Mouse (Mus musculus) gastrocnemius, postnatal 14 days (tissue): ENCODE results near the gene Gm11563. TPM values are rescaled to one million over a fixed set of nuclear protein-coding genes. Genes with fewer than 3 reads are reported as not detected.
"Not testable (repeated sequence)": the region's sequence is repeated elsewhere in the genome, so short reads cannot be mapped to it uniquely, and the experiment has no call there.

Experiments
- DNase-seq: peaks from one replicate; pipeline ENCODE4 v3.0.0; 2021; ENCODE audit warnings: mixed read lengths
- intact Hi-C: fragments of 180-260 bp; cut with DNase I; formaldehyde crosslinking; loops from one replicate; pipeline ENCODE4 v1.15.1; 2025; ENCODE audit warnings: low total_unique reads
- long read RNA-seq, 2 experiments: library from polyadenylated mRNA; stranded (forward); transcript quantifications; one replicate each; pipeline ENCODE4 v2.0.0; 2021
- total RNA-seq, 2 experiments: library from RNA; stranded (reverse); gene quantifications; 2 replicates each; pipeline ENCODE4 v1.2.3; 2021

The Gm11563 gene
- total RNA-seq: not detected
- long read RNA-seq, experiment 1: 0 reads
- long read RNA-seq, experiment 2: 0 reads

DNA sequence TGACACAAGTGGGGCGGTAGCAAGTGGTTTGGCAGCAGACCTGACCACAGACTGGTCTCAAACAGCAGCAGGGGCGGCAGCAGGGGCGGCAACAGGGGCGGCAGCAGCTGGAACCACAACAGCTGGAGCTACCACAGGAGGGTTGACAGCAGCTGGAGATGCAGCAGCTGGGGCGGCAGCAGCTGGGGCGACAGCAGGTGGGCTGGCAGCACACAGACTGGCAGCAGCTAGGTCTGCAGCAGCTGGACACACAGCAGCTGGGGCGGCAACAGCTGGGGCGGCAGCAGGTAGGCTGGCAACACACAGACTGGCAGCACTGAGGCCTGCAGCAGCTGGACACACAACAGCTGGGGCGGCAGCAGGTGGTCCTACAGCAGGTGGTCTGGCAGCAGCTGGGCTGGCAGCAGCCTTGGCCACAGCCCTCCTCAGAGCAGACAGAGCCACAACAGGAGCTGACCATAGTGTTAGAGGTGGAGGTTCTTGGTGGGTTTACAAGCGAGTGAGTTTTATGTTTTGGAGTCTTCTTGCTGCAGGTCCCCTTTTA, at the start of gene Gm11563:
Gm11563 (minus strand) TSS at position 494 of the 544 bp plus-strand sequence.
- DNase-seq, intact Hi-C loops: not testable (repeated sequence)

DNA sequence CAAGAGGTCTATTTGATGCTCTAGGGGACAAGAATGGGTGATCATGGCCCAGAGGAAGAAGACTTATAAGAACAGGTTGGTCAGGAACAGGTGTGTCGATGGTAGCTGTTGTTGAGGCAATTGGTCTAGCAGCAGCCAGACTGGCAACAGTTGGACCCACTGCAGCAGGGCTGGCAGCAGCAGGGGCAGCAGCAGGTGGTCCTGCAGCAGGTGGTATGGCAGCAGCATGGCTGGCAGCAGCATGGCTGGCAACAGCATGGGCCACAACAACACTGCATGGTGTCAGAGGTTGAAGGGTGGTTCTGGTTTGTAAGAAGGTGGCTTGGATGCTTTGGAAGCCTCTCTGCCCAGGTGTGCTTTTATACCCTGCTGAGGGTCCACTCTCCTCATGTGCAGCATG, 31.7 kb upstream of the Gm11563 start, which contains the start of gene Gm14190:
Gm14190 (minus strand) TSS at position 278 of the 400 bp plus-strand sequence.
- no peak for DNase-seq
- intact Hi-C loops: no loop called here

DNA sequence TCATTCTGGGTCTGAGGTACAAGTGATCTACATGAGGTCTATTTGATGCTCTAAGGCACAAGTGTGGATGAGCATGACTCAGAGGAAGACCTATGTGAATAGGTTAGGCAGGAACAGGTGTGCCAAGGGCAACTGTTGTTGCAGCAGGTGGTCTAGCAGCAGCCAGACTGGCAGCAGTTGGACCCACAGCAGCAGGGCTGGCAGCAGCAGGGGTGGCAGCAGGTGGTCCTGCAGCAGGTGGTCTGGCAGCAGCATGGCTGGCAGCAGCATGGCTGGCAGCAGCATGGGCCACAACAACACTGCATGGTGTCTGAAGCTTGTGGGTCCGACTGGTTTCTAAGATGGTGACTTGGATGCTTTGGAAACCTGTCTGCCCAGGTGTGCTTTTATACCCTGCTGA, 26.5 kb upstream of the Gm11563 start:
- DNase-seq: not testable (repeated sequence)
- intact Hi-C loops: loop anchor here (5.0 kb wide), 1 partner anchor 37 kb away; no protein-coding TSS in a partner anchor

DNA sequence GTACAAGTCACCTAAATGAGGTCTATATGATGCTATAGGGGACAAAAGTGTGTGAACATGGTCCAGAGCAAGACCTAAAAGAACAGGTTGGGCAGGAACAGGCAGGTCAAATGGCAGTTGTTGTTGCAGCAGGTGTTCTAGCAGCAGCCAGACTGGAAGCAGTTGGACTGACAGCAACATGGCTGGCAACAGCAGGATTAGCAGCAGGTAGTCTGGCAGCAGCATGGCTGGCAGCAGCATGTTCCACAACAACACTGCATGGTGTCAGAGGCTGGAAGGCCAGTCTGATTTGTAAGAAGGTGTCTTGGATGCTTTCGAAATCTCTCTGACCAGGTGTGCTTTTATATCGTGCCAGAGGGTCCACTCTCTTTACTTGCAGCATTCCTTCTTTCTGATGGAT, 24.7 kb upstream of the Gm11563 start:
- intact Hi-C loops: no loop called here
- no peak for DNase-seq

DNA sequence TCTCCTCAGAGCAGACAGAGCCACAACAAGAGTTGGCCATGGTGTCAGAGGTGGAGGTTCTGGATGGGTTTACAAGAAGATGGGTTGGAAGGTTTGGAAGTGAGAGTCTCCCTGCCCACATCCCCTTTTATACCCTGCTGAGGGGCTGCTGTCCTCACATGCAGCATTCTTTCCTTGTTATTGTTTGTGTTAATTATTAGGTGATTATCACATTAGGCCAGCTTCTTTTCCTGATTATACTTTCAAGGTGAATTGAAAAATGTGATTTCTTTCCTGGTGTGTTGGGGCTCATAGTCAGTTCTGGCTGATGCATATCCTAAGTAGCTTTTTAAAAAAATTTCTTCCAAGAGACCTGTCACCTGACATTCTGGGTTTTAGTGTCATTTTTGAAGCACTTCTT, 7.1 kb upstream of the Gm11563 start, which contains the start of gene Krtap4-6:
Krtap4-6 (minus strand) TSS at position 101 of the 400 bp plus-strand sequence.
- intact Hi-C loops: no loop called here
- no peak for DNase-seq

DNA sequence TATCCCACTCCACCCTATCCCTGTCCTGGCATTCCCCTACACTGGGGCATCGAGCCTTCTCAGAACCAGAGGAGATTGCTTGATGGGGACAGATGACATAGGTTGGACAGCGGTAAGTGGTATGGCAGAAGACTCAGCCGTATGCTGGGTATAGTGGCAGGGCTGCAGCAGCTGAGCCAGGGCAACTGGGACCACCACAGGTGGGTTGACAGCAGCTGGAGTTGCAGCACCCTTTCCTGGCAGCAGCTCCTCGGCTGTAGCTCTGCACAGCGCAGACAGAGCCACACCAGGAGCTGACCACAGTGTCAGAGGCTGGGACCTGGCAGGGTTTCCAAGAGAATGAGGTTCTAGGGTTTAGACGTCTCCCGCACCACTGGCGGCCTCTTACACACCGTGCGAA, 4.0 kb upstream of the Gm11563 start:
- DNase-seq: no peak
- intact Hi-C loops: no loop called here

DNA sequence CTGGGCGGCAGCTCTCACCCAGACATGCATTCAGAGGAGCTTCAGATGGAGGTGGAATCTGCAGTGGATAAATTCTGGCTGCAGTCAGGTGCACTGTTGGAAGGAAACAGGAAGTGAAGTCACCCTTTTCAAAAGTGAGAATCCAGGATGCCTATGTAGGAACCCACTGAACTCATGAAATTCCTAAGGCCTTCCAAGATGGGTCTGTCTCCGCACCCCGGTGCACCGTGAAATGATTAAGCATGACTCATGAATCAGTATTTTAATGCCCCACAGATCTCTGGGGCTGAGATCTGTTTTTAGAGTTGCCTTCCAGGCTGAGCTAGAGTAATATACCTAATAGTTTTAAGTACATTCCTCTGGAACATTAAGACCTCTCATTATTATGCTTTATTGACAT, 496 bp upstream of the Gm11563 start:
- intact Hi-C loops: no loop called here

DNA sequence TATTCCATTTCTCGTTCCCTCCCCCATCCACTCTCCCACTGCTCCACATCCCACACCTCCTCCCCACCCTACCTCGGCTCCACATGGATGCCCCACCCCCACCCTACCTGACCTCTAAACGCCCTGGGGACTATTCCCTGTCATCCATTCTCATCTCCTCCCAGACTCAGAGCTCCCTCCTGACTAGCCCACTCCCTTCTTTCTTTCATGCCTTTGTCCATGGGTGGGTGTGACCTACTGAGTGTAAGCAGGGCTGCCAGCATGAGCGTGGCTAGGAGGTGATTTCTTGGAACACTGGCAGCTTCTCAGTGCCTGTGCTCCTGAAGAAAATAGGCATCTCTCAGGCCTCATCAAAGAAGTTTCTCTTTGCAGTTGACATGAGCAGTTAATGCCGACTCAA, 1.7 kb downstream of the Gm11563 start:
- intact Hi-C loops: no loop called here

More for the DNA sequence above, 496 bp upstream of the Gm11563 start:
- DNase-seq: no peak

DNA sequence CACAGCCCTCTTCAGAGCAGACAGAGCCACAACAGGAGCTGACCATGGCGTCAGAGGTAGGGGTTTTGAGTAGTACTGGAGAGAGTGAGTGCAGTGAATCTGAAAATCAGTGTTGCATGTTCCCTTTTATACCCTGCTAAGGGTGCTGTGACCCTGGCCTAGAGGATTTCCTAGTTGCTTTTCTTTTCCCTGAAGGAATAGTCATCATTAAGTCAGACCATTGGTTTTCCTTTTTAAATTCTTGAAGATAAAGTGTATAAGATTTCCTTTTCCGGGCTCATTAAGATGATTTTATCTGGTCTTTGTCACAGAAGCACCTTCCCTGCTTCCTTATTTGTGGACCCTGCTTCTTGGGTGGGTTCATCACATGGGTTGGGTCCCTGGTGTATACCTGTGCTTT, 8.6 kb downstream of the Gm11563 start, which contains the start of gene Gm11555:
Gm11555 (minus strand) TSS at position 101 of the 400 bp plus-strand sequence.
- DNase-seq: no peak
- intact Hi-C loops: no loop called here

More for the DNA sequence above, 1.7 kb downstream of the Gm11563 start:
- no peak for DNase-seq

DNA sequence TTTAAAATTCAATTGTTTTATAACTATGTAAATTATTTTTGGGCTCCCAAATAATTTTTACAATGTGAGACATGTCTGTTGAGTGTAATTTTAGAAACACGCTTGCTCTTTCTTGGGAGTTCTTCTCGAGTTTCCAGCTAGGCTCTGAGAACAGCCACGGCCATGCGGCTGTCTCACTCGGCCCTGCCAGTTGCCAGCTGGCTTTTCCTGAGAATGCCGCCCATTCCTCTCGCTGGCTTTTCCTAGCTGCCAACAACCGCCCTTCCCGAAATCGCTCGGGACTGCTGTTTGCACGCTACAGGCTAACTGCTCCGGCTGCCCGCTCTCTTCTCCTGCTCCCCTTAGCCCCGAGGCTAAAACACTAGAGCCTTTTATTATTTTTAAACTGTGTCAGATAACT, 12.3 kb downstream of the Gm11563 start:
- DNase-seq: peak; percentile 9
- intact Hi-C loops: no loop called here

DNA sequence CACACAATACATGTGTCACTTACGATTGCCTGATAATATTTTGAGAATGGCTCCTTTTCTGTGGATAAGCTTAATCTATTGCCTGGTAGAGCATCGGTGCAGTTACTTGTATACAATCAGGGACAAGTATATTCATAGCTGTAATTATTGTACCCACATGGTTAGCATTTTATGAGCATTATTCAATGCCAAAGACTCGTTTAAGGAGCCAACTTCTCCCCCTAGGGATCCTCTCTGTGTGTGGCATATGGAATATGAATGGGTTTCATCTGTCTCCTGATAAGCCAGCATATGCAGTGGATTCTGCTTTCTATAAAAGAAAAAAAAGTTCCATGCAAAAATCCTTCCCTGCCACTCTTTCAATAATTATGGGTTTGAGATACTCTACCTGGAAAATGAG, 14.4 kb downstream of the Gm11563 start:
- no peak for DNase-seq
- intact Hi-C loops: no loop called here

DNA sequence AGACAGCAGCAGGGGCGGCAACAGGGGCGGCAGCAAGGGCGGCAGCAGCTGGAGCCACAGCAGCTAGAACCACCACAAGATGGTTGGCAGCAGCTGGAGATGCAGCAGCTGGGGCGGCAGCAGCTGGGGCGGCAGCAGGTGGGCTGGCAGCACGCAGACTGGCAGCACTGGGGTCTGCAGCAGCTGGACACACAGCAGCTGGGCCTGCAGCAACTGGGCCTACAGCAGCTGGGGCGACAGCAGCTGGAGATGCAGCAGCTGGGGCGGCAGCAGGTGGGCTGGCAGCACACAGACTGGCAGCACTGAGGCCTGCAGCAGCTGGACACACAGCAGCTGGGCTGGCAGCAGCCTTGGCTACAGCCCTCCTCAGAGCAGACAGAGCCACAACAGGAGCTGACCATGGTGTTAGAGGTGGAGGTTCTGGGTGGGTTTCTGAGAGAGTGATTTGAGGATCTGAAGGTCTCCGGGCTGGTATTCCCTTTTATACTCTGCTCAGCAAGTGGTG, 15.1 kb downstream of the Gm11563 start, which contains the start of gene Krtap4-7:
Krtap4-7 (minus strand) TSS at position 455 of the 505 bp plus-strand sequence.
- DNase-seq, intact Hi-C loops: not testable (repeated sequence)

DNA sequence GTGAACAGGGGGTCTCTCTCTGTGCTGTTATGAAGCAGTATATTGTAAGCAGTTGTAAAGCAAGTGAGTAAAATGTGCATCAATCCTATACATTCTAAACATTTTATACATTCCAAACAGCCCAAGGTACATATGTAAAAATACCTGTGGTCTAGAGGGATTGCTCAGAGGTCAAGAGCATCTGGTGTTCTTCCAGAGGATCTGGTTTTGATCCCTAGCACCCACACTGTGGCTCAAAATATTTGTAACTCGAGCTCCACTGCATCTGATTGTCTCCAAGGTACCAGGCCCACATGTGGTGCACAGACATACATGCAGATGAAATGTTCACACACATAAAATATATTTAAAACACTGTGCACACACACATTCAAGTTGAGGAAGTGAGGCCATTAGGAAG, 17.8 kb downstream of the Gm11563 start:
- DNase-seq: no peak
- intact Hi-C loops: no loop called here

DNA sequence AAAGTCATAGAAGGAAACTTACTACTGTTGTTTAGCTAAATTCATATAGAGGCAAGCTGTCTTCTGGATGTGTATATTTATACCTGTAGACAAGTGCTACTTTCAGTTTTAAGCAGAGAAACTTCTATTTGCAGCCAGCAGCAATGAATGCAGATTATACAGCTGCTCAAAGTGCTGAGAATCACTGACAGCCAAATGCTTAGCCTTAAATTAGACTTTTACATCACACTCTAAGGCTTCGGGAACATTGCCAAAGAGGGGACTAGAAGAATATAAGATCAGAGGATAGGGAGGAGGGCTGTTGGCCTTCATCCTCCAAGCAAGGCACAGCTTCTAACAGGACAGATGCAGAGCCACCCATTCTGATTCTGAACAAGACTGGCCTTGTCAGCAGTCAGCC, 21.7 kb downstream of the Gm11563 start:
- intact Hi-C loops: no loop called here
- DNase-seq: no peak

DNA sequence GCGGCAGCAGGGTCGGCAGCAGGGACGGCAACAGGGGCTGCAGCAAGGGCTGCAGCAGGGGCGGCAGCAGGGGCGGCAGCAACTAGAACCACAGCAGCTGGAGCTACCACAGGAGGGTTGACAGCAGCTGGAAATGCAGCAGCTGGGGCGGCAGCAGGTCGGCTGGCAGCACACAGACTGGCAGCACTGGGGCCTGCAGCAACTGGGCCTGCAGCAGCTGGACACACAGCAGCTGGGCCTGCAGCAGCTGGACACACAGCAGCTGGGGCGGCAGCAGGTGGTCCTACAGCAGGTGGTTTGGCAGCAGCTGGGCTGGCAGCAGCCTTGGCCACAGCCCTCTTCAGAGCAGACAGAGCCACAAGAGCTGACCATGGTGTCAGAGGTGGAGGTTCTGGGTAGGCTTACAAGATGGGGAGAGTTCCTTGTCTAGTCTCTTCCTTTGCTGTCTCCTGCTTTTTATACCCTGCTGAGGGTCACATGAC, 24.1 kb downstream of the Gm11563 start, which contains the start of gene Krtap4-2:
Krtap4-2 (minus strand) TSS at position 432 of the 482 bp plus-strand sequence.
- intact Hi-C loops: no loop called here
- no peak for DNase-seq

DNA sequence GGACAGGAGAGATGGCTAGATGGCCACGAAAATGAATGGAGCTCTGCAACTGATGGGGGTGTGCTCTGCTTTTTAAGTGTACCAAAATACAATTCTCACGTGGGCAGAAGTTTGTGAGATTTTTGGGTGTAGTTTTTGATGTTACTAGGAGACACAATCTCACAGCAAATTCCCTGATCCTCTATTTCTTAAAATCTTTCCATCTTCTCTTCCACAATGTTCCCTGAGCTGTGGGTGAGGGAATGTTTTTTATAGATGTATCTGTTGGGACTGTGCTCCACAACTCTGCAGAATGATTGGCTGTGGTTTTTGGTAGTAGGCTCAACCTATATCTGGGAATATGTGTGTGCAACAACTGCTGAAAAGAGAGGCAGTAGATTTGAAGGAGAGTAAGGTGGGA, 25.5 kb downstream of the Gm11563 start:
- intact Hi-C loops: no loop called here
- DNase-seq: no peak

DNA sequence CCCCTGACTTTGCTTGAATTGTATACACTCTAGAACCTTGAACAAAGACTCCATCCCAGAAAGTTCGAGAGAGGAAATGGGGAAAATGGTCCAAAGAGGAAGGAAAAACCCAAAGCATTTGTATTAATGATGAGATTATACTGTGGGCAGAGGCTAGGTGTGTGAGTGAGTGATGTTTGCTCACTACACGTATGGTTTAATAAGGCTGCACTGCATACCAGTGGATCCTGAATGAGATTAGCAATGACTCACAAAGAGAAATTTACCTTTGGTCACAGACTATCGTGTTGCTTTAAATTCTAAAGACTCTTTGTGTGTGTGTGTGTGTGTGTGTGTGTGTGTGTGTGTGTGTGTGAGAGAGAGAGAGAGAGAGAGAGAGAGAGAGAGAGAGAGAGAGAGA, 27.9 kb downstream of the Gm11563 start:
- no peak for DNase-seq
- intact Hi-C loops: no loop called here

DNA sequence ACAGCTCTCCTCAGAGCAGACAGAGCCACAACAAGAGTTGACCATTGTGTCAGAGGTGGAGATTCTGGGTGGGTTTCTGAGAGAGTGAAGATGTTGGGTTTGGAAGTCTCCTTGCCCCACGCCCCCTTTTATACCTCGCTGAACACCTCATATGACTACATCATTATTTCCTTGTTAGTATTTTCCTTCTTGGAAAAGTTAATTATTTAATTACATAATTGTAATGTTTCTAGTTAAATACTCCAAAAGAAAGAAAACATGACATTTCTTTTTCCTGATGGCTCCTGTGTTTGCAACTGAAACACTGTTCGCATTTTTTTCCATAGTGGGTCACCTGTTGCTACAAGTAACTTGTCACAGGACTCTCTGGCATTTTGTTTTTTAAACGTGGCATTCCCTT, 30.6 kb downstream of the Gm11563 start, which contains the start of gene Krtap4-1:
Krtap4-1 (minus strand) TSS at position 101 of the 400 bp plus-strand sequence.
- DNase-seq: no peak
- intact Hi-C loops: no loop called here

DNA sequence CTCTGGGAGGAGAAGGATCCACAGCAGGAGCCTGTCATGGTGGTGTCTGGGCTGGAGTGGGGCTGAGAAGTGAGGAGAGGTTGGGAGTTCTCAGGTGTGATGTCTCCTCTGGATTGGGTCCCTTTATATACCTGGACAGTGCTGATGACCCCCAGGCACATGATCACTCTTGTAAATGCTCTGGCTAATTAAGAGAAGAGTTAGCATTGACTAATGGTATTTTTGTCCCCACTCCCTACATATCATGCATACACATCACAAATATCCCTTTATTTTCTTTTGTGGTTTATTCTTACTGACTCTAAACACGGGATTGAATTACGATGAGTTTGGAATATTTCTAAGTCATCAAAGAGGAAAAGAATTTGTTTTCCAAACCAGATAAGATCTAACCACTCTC, 38.4 kb downstream of the Gm11563 start, which contains the start of gene Gm11562:
Gm11562 (minus strand) TSS at position 101 of the 400 bp plus-strand sequence.
- intact Hi-C loops: no loop called here
- DNase-seq: no peak

DNA sequence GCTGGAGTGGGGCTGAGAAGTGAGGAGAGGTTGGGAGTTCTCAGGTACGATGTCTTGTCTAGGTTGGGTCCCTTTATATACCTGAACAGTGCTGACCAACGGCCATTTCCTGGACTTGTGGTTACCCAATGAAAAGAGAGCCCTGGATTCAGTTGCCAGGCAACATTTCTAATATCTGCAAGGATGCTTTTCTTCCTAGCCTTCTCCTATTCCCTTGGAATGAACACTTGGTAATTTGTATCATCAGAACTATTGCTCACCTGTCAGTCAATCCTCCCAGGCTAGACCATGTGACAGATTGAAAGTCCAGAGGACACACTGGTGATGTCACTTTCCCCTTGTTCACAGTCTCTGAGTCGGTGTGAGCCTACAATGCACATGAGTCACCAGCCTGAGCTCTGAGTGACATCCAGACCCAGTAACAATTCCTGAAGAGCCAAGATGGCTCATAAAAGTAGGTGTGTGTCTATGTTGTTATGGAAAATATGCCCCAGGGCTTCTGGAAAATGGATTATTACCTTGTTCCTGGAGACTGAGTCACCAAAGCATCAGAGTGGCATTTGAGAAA, 43.9 kb downstream of the Gm11563 start, which contains the start of gene Krtap2-4:
Krtap2-4 (minus strand) TSS at position 51 of the 568 bp plus-strand sequence.
- intact Hi-C loops: no loop called here

More for the DNA sequence above, 43.9 kb downstream of the Gm11563 start, which contains the start of gene Krtap2-4:
- DNase-seq: no peak
